Mouse (Mus musculus): ENCODE measurements around the gene Dner. TPM values are rescaled to one million over a fixed set of nuclear protein-coding genes. Genes with fewer than 3 reads are reported as not detected.

The Dner gene
- polyA plus RNA-seq, 1 experiment from 2014 or later = 0.32 TPM

DNA sequence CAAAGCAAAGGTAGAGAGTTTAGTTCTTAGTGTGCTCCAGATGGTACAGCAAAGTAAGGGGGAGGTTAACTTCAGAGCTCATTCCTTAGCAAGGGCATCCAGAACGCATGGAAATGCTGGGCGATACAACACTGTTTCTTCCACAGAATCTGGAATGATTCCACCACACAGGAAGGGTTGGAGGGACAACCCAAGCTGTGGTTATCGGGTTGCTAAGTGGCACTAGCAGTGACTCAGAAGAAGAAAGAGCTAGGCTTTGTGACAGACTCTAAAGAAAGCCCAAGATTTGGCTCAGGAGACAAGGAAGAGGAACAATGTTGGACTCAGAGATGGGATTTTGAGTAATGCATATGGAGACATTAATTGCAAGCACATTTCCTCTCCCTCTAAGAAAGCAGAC lies 231.3 kb downstream of the Dner start:
- ATAC-seq (replicated peaks; ENCODE audit: low FRiP score) = no peak
- 77% methylated on average over 3 of the region's 3 CpGs for WGBS

DNA sequence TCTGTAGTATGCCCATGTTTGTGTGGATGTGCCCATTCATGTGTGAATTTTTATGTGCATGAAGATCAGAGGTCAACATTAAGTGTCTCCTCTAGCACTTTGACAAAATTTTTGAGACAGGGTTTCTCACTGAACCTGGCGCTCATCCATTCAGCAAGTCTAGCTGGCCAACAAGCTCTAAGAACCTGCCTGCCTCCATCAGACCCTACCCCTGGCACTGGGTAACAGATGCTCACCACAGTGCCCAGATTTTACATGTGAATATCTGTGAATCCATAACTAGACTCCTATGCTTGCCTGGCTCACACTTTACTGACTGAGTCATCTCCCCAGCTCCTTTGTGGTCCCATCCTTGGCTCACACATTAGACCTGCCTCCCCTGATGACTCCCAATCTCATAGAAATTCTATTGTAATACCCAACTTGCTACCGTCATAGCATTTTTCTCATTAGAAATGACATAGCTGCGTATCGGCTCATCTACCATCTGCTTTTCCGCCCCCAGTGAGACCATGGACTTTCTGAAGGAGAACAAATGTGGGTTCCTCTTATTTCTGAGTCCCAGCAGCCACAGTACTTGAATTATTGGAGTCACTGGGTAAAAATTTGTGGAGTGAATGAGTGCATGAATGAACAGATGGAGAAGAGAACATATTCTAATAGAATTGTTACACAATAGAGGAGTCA lies 231.9 kb downstream of the Dner start:
- Histone ChIP-seq H3K4me1 (replicated peaks; ENCODE audit: control insufficient read depth, insufficient read depth, low read length) (no peaks in the 10 kb centered on the region), H3K27me3 (replicated peaks; ENCODE audit: control insufficient read depth, insufficient read depth, low read length) (no peaks in the 10 kb centered on the region), H3K36me3 (ENCODE audit: control insufficient read depth, insufficient read depth, low read length) (no peaks in the 10 kb centered on the region), H3K4me2 (no peak overlapping the region), H3K9me3 (ENCODE audit: control insufficient read depth, low read length) (no peaks in the 10 kb centered on the region), H3K9ac (ENCODE audit: low read depth, low read length) (no peak overlapping the region), H3K27ac (ENCODE audit: low read depth, low read length) (no peak overlapping the region), H3K4me3 (ENCODE audit: low read depth, low read length) (no peak overlapping the region)
- DNase-seq (ENCODE audit: low spot score) = no peak
- 90% methylated on average over 5 of the region's 5 CpGs for WGBS
- ATAC-seq (replicated peaks; ENCODE audit: low FRiP score) = no peak

More for the DNA sequence above, 231.3 kb downstream of the Dner start:
- Histone ChIP-seq H3K4me1 (replicated peaks; ENCODE audit: control insufficient read depth, insufficient read depth, low read length) (no peaks in the 10 kb centered on the region), H3K4me3 (ENCODE audit: low read depth, low read length) (no peak overlapping the region), H3K36me3 (ENCODE audit: control insufficient read depth, insufficient read depth, low read length) (no peaks in the 10 kb centered on the region), H3K4me2 (no peak overlapping the region), H3K9me3 (ENCODE audit: control insufficient read depth, low read length) (no peaks in the 10 kb centered on the region), H3K27me3 (replicated peaks; ENCODE audit: control insufficient read depth, insufficient read depth, low read length) (no peaks in the 10 kb centered on the region), H3K27ac (ENCODE audit: low read depth, low read length) (no peak overlapping the region), H3K9ac (ENCODE audit: low read depth, low read length) (no peak overlapping the region)
- no peak for DNase-seq (ENCODE audit: low spot score)

DNA sequence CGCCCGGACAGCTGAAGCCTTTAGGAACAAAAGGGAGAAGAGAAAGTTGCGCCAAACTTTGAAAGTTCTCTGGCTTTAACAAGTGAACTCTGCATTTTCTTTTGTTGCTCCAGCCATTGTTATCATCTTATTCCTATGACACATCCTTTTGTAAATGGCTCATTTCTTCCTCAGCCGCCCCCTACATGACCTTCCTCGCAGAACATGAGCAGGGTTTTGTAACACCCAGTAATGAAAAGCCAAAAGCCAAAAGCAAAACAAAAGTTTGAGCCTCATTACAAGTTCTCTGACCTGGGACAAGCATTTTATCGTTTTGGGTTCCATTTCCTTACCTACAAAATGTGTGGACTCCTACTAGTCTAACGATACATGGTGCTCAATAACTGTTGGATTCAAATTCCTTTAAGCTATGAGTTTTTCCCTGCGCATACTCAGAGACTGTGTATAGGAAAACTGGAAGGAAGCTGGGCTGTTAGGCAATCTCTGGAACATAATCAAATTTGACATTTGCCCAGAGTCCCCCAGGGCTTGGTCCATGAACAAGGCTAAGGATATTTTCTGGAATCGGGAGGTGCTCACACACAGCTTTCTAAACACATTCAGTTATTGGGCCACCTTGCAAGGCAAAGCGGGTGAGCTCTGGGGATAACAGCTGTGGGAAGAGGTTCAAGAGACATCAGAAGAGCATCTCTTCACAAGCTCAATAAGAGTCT lies 246.3 kb downstream of the Dner start:
- ATAC-seq (replicated peaks; ENCODE audit: low FRiP score) = no peak
- Histone ChIP-seq H3K27me3 (replicated peaks; ENCODE audit: control insufficient read depth, insufficient read depth, low read length) (no peaks in the 10 kb centered on the region), H3K9ac (ENCODE audit: low read depth, low read length) (no peak overlapping the region), H3K27ac (ENCODE audit: low read depth, low read length) (no peak overlapping the region), H3K4me1 (replicated peaks; ENCODE audit: control insufficient read depth, insufficient read depth, low read length) (no peaks in the 10 kb centered on the region), H3K4me2 (no peak overlapping the region), H3K36me3 (ENCODE audit: control insufficient read depth, insufficient read depth, low read length) (no peaks in the 10 kb centered on the region), H3K9me3 (ENCODE audit: control insufficient read depth, low read length) (no peaks in the 10 kb centered on the region), H3K4me3 (ENCODE audit: low read depth, low read length) (no peak overlapping the region)
- WGBS = 80% methylated on average over 10 of the region's 10 CpGs
- DNase-seq (ENCODE audit: low spot score) = no peak

DNA sequence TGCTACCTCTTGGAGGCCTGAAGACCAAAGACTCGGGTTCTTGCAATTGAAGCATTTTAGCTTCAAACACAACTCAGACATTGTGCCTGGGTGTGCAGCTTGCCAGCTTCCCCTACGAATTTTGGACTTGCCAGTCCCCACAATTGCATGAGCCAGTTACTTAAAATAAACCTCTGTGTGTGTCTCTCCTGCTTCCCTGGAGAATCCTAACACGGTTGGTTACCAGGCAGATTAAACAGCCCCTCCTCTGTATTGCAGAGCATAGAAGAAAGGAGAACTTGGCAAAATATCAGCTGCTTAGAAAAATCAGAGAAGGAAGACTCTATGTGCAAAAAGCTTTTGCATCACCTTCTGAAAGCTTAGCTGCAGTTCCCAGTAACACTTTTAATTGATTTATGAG lies 252.4 kb downstream of the Dner start:
- Histone ChIP-seq H3K4me2 (no peak overlapping the region), H3K4me1 (replicated peaks; ENCODE audit: control insufficient read depth, insufficient read depth, low read length) (no peaks in the 10 kb centered on the region), H3K27me3 (replicated peaks; ENCODE audit: control insufficient read depth, insufficient read depth, low read length) (no peaks in the 10 kb centered on the region), H3K9ac (ENCODE audit: low read depth, low read length) (no peak overlapping the region), H3K9me3 (ENCODE audit: control insufficient read depth, low read length) (no peaks in the 10 kb centered on the region), H3K27ac (ENCODE audit: low read depth, low read length) (no peak overlapping the region), H3K36me3 (ENCODE audit: control insufficient read depth, insufficient read depth, low read length) (no peaks in the 10 kb centered on the region), H3K4me3 (ENCODE audit: low read depth, low read length) (no peak overlapping the region)
- 61% methylated on average over 3 of the region's 3 CpGs for WGBS
- DNase-seq (ENCODE audit: low spot score) = no peak
- ATAC-seq (replicated peaks; ENCODE audit: low FRiP score) = no peak

DNA sequence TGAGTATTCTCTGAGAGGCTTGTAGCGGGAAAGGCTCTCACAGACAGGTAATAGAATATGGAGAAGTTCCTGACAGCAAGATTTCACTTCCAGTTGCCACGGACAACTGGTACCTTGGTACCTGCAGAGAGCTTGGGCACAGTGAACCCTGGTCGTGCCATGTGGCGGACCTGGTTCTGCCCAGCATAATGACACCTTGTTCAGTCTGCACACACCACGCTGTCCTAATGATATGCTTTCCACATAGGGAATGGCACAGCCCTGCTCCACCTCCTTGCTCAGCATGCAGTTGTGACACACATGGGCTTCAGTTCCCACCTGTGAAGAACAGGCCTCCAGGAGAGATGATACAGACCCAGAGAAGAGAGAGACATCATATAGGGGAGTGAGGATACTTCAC lies 253.0 kb downstream of the Dner start:
- Histone ChIP-seq H3K9ac (ENCODE audit: low read depth, low read length) (no peak overlapping the region), H3K4me2 (no peak overlapping the region), H3K36me3 (ENCODE audit: control insufficient read depth, insufficient read depth, low read length) (no peaks in the 10 kb centered on the region), H3K4me1 (replicated peaks; ENCODE audit: control insufficient read depth, insufficient read depth, low read length) (no peaks in the 10 kb centered on the region), H3K9me3 (ENCODE audit: control insufficient read depth, low read length) (no peaks in the 10 kb centered on the region), H3K27ac (ENCODE audit: low read depth, low read length) (no peak overlapping the region), H3K4me3 (ENCODE audit: low read depth, low read length) (no peak overlapping the region), H3K27me3 (replicated peaks; ENCODE audit: control insufficient read depth, insufficient read depth, low read length) (no peaks in the 10 kb centered on the region)
- DNase-seq (ENCODE audit: low spot score) (no peak), ATAC-seq (replicated peaks; ENCODE audit: low FRiP score) (no peak)
- 88% methylated on average over 5 of the region's 5 CpGs for WGBS

DNA sequence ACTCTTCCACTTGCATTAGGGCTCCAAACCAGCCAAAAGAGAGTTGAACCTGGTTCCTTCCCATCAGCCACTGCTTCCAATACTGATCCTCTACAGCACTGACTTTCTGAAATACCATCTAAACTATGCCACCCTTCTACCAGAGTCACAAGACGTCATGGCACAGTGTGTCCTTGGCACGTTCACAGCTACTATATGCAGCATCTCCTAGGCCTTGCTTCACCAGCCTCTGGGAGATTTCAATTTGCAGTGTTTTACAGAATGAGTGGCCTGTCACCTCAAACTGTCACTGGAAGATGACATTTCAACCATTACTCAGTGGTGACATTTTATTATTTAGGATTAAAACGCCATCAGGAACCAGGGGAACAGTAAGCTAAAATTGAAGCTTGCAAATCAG lies 254.6 kb downstream of the Dner start:
- 77% methylated on average over 3 of the region's 3 CpGs for WGBS
- Histone ChIP-seq H3K4me1 (replicated peaks; ENCODE audit: control insufficient read depth, insufficient read depth, low read length) (no peaks in the 10 kb centered on the region), H3K36me3 (ENCODE audit: control insufficient read depth, insufficient read depth, low read length) (no peaks in the 10 kb centered on the region), H3K9me3 (ENCODE audit: control insufficient read depth, low read length) (no peaks in the 10 kb centered on the region), H3K27ac (ENCODE audit: low read depth, low read length) (no peak overlapping the region), H3K27me3 (replicated peaks; ENCODE audit: control insufficient read depth, insufficient read depth, low read length) (no peaks in the 10 kb centered on the region), H3K4me2 (no peak overlapping the region), H3K9ac (ENCODE audit: low read depth, low read length) (no peak overlapping the region), H3K4me3 (ENCODE audit: low read depth, low read length) (no peak overlapping the region)
- no peak for ATAC-seq (replicated peaks; ENCODE audit: low FRiP score)
- DNase-seq (ENCODE audit: low spot score) = no peak

DNA sequence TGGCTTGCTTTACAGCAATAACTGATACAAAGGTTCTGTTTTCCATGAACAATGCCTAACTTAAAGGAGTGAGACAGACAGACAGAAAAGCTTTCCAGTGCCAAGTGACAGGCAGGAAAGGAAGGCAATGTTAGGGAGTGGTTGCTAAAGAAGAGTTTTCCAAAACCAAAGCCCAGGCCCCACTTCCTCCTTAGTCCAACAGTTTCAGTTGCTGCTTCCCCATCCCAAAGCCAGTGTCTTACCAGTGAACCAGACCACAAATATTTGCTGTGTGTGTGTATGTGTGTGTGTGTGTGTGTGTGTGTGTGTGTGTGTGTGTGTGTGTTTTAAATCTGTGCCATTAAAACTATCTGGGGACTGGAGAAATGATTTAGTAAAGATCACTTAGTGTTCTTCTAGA lies 258.5 kb downstream of the Dner start:
- H3K36me3 ChIP-seq (ENCODE audit: control insufficient read depth, insufficient read depth, low read length) = no peaks in the 10 kb centered on the region
- no peak overlapping the region for H3K27ac ChIP-seq (ENCODE audit: low read depth, low read length)
- H3K27me3 ChIP-seq (replicated peaks; ENCODE audit: control insufficient read depth, insufficient read depth, low read length) = no peaks in the 10 kb centered on the region
- no peaks in the 10 kb centered on the region for H3K4me1 ChIP-seq (replicated peaks; ENCODE audit: control insufficient read depth, insufficient read depth, low read length)
- H3K9ac ChIP-seq (ENCODE audit: low read depth, low read length) = no peak overlapping the region
- no peak for DNase-seq (ENCODE audit: low spot score)
- no peak for ATAC-seq (replicated peaks; ENCODE audit: low FRiP score)
- H3K4me3 ChIP-seq (ENCODE audit: low read depth, low read length) = no peak overlapping the region
- no peaks in the 10 kb centered on the region for H3K9me3 ChIP-seq (ENCODE audit: control insufficient read depth, low read length)
- H3K4me2 ChIP-seq = no peak overlapping the region

DNA sequence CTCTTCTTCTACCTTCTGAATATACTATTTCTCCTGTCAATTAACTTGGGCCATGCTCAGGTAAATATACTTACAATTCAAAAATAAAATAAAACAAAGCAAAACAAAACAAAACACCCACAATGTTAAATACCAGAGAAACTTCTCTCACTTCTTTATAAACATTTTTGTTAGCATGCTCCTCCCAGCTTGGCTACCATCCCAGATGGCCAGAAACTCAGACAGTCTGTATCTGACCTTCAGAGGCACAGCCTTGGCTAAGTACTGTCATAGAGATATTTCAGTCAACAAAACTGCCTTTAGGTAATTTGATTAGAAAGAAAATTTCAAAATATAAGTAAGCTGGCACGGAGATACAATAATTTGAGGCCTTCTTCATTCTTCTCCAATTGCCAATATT lies 259.7 kb downstream of the Dner start:
- ATAC-seq (replicated peaks; ENCODE audit: low FRiP score) (no peak), DNase-seq (ENCODE audit: low spot score) (no peak)
- H3K4me2 ChIP-seq = no peak overlapping the region
- no peak overlapping the region for H3K27ac ChIP-seq (ENCODE audit: low read depth, low read length)
- no peaks in the 10 kb centered on the region for H3K36me3 ChIP-seq (ENCODE audit: control insufficient read depth, insufficient read depth, low read length)
- H3K27me3 ChIP-seq (replicated peaks; ENCODE audit: control insufficient read depth, insufficient read depth, low read length) = no peaks in the 10 kb centered on the region
- no peak overlapping the region for H3K9ac ChIP-seq (ENCODE audit: low read depth, low read length)
- 56% methylated on average over 1 of the region's 1 CpGs for WGBS
- H3K9me3 ChIP-seq (ENCODE audit: control insufficient read depth, low read length) = no peaks in the 10 kb centered on the region
- H3K4me1 ChIP-seq (replicated peaks; ENCODE audit: control insufficient read depth, insufficient read depth, low read length) = no peaks in the 10 kb centered on the region
- H3K4me3 ChIP-seq (ENCODE audit: low read depth, low read length) = no peak overlapping the region

Data from liver, embryonic 11.5 days (tissue).